Mouse (Mus musculus) T-helper 17 cell (primary cell): ENCODE results near the gene Pitx3.
"Not testable (repeated sequence)": the region's sequence is repeated elsewhere in the genome, so short reads cannot be mapped to it uniquely, and the experiment has no call there.

Source experiments
- in situ Hi-C, 2 experiments: fragments of 300-600 bp; cut with MboI, MseI; formaldehyde crosslinking; loops; 1 replicate in 1 of 2; 2 replicates in 1 of 2; pipeline ENCODE4 v1.15.1; 2025; ENCODE audit warnings: high pct_unique_total_duplicates in 2 of 2

Gene Pitx3

GRCm38 (mm10) chr19:46132577-46132976 is 15.5 kb downstream of the Pitx3 start:
- in situ Hi-C loops = no loop called here

DNA sequence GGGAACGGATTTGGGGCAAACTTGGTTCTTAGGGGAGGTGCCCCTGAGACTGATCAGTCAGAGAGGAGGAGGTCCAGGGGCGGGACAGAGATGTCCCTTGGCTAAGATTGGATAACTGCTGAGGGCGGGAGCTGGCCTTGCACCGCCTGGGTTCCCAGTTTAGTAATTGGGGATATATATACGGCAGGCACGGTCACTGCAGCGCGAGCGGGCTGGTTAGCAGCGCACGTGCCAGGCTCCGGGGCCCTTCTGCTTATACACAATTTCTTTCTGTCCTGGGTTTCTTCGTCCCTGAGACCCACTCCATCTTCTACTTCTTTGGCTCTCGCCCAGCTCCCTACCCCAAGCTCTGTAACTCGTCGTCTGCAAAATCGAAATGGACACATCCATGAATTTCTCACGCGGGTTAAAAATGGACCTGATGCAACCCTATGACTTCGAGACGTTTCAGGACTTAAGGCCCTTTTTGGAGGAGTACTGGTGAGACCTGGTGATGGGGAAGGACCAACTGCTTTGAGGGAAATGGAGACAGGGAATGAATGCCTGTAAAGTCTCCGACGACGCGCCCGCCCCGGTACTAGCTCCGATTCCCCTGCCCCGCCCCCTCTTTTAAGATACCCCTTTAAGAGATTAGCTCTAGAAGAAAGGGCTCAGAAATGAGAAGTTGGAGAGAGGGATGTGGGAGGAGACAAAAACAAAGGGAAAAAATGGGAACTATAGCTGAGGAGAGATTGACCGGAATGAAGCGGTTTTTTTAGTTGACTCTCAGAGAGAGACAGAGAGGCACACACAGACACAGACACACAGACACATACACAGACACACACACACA is 16.2 kb downstream of the Pitx3 start, which contains the start of gene Elovl3:
TSS of gene Elovl3 (plus strand) at position 204 of the 832 bp plus-strand sequence.
- in situ Hi-C loops = no loop called here

DNA sequence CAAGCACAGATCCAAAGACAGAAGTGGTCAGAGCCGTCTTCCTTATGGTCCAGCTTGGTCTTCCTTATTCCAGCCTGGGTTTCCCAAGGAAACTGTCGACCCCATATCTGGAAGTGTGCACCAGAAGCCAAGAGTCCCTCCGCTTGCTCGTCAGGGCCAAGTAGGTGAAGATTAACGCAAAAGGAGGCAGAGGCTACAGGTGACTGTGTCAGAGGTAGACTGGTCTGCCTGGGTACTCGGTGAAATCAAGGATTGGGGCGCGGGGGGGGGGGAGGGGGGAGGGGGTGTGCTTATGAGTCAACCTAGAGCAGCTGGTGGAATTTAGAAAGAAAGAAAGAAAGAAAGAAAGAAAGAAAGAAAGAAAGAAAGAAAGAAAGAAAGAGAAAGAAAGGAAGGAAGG is 16.8 kb downstream of the Pitx3 start:
- in situ Hi-C loops = no loop called here

DNA sequence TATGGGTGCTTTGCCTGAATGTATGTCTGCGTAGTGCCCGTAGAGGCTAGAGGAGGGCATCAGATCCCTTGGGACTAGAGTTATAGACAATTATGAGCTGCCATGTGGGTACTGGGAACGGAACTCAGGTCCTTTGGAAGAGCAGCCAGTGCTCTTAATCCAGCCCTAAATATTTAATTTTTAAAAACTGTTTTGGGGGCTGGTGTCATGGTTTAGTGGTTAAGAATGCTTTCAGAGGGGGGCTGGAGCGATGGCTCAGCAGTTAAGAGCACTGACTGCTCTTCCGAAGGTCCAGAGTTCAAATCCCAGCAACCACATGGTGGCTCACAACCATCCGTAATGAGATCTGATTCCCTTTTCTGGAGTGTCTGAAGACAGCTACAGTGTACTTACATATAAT is 18.4 kb downstream of the Pitx3 start:
- in situ Hi-C loops = not testable (repeated sequence)

DNA sequence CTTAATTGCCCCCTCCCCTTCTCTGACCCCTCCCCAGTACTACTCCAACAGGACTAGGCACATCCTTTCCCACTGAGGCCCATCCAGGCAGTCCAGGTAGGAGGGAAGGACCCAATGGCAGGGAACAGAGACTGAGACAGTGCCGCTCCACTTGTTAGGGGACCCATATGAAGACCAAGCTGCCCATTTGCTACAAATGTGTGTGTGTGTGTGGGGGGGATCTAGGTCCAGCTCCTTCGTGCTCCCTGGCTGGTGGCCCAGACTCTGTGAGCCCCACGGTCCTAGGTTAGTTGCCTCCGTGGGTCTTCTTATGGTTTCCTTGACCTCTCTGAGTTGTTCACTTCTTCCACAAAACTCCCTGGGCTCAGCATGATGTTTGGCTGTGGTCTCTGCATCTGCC is 21.8 kb downstream of the Pitx3 start:
- in situ Hi-C loops = no loop called here

- in situ Hi-C loops = no loop called here
Measured at GRCm38 (mm10) chr19:46124651-46125050, 23.5 kb downstream of the Pitx3 start.

- in situ Hi-C loops = no loop called here
Measured at GRCm38 (mm10) chr19:46123876-46124275, 24.2 kb downstream of the Pitx3 start.

DNA sequence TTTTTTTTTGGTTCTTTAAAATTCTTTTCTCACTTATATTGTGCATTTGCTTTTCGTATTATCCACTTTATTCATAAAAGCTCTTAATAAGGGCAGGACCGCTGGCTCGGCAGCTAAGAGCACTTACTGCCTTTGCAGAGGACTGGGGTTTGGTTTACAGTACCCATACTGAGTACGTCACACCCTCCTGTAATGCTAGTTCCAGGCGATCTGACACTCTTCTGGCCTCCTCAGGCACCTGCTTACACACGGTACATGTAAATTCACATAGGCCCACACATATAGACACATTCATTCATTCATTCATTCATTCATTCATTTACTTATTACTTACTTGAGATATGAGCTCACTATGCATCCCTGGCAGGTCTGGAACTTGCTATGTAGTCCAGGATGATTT is 27.3 kb downstream of the Pitx3 start:
- in situ Hi-C loops = no loop called here

DNA sequence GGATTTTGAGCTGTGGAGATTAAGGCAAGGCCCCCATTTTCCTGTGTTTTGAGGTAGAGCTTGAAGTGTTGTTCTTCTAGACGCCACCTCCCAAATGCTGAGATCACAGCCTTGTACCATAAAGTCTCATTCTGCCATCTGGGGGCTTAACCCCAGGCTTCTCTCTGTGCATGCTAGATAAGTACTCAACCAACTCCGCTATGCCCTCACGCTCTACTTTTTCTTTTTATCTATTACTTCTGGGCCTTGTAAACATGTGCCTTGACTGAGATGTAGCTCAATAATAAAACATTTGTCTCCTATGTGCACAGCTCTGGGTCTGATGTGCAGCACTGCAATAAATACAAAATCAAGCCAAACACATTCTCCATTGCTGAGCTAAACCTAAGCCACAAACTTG is 28.7 kb downstream of the Pitx3 start:
- in situ Hi-C loops = no loop called here

DNA sequence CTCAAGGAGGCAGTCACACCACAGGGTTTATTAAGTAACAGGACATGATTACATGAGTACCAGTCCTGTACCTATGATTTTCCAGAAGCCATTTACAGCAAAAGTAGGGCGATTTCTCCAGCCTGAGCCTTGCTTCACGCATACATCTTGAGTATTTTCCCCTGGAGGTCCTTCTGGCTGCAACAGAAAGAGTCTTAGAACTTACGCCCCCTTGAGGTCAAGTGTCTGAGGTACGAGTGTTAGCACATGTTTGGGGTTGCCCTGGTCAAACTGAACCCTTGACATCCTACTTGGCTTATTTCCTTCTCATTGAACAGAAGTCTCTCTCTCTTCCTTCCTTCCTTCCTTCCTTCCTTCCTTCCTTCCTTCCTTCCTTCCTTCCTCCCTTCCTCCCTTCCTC is 33.5 kb downstream of the Pitx3 start:
- in situ Hi-C loops = no loop called here

- in situ Hi-C loops = no loop called here
Measured at GRCm38 (mm10) chr19:46110781-46111180, 37.3 kb downstream of the Pitx3 start.

DNA sequence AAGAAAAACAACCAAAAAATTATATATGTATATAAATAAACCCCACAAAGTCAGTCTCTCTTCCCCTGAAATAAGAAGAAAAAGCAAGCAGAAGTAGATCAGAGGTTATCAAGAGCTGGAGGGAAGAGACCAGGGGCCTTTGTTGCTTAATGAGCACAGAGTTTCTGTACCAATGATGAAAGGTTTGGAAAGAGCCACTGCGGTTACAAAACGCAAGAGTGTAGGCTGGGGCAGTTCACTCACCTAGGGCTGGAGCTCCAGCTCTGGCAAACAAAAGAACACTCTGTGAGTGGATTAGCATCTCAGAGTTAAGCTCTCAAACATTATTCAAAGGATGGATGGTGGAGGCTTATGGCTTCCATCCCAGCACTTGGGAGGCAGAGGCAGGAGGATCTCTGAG is 37.9 kb downstream of the Pitx3 start:
- in situ Hi-C loops = no loop called here

DNA sequence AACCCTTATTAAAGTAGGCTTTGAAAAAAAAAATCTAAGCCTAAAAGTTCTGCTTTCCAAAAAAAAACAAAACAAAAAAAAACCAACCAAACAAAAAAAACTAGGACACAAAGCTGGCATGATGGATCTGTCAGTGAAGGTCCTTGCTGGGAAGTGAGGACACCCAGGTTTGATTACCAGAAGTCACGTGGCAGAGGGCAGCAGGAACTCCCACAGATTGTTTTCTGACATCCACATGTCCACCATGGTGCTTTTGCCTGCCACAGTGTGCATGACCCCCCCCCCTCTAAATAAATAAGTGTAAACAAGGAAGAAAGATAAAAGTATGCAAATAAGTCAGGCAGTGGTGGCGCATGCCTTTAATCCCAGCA is 44.0 kb downstream of the Pitx3 start:
- in situ Hi-C loops = no loop called here

GRCm38 (mm10) chr19:46103437-46104186 is 44.5 kb downstream of the Pitx3 start:
- in situ Hi-C loops = no loop called here

- in situ Hi-C loops = no loop called here
Measured at GRCm38 (mm10) chr19:46099561-46099960, 48.6 kb downstream of the Pitx3 start.

GRCm38 (mm10) chr19:46096396-46096795 is 51.7 kb downstream of the Pitx3 start:
- in situ Hi-C loops = no loop called here

GRCm38 (mm10) chr19:46095291-46095690 is 52.8 kb downstream of the Pitx3 start:
- in situ Hi-C loops = no loop called here

DNA sequence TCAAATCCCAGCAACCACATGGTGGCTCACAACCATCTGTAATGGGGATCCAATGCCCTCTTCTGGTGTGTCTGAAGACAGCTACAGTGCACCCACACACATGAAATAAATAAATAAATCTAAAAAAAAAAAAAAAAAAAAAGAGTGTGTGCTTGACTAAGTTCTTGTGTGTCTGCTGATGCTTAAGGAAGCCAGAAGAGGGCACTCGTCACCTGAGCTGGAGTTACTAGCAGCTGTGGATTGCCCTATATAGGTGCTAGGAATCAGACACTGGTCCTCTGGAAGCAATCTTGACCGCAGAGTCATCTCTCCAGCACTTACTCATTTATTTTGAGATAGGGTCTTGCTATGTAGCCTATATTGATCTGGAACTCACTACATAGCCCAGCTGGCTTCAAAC is 54.0 kb downstream of the Pitx3 start:
- in situ Hi-C loops = no loop called here

DNA sequence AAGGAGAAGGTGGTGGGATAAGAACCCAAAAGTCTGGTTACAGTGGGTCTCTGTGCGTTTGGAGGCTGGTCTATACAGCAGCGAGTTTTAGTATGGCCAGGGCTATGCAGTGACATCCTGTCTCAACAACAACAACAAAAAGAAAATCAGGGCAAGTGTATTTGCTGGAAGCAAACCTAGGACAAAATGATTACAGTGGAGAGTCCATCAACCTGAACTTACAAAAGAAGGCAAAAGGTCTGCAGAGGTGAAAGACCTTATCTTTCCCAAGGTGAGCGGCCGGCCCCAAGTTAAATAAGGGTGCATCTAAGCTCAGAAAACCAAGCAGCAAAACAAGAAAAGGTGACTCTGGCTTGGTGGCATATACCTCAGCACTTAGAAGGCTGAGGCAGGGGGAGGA is 56.5 kb downstream of the Pitx3 start:
- in situ Hi-C loops = no loop called here

DNA sequence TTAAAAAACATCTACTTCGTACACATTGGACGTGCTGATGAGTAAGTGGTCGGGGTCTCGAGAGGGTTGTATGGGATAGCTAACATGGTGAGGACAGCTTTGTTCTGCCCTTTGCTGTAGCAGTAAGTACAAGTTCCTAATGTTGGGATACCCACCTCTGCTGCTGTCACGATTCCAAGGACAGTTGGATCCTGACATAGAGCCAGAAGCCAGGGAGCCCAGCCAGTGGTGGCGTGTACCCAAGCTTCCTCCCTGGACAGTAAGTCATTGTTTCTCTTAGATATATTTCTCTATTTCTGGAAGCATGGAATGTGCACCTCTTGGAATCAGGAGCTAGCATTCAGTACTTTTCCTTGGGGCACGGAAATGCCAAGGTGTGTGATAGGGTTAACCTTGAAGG is 60.3 kb downstream of the Pitx3 start:
- in situ Hi-C loops = loop anchor here in 1 of 2 experiments (5.0 kb wide), 1 partner anchor 56 kb away; no protein-coding TSS in a partner anchor

DNA sequence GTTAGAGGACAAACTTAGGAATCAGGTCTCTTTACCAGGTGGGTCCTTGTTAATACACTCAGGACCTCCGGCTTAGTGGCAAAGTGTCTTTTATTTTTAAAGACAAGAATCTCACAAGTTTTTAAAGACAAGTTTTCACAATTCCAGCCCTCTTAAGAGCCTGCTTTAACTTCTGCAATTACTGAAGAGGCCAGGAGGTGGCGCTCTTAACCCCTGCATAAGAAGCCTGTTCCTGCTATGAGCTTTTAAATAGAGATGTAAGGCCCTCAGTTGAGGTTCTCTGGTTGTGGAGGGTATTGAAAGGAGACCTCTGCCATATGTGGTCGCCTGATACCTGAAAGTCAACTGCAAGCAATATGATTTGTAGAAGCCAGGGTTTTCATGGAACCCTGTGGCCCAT is 61.8 kb downstream of the Pitx3 start:
- in situ Hi-C loops = loop anchor here in 1 of 2 experiments (5.0 kb wide), 1 partner anchor 54 kb away; no protein-coding TSS in a partner anchor
